ENCODE assay signal across 9 mouse cellular contexts in the genomic region with DNA sequence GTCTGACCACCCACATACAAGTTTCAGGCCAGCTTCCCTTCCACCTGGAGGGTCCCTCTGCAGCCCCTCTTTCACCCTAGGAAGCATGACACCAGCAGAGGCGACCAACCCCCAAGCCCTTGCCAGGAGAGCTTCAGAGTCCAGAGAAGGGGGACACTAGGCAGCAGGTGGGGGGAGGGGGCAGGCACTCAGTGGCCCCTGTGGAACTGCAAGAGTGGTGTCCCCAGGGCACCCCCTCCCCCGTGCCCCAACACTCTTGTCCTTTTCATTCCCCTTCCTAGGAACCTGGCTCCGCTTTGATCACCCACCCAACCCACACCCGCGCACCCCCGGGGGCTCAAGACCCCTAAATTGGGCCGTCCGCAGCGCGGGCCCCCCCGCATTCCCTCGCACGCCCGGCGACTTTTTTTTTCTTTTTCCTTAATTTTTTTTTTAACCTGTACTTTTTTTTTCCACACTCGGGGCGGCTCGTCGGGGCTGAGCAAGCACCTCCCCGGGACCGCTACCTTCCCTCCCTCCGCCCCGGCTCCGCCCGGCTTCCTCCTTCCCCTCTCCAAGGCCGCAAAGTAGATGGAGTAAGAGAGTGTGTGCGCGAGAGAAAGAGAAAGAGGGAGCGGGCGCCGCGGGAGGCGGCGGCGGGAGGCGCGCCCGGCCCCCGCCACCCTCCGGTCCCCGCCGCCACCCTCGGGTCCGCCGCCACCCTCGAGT. TPM values are rescaled to one million over a fixed set of nuclear protein-coding genes. Genes with fewer than 3 reads are reported as not detected.
DNase-seq lines count a peak whose midpoint lies in the region; ATAC-seq lines count a peak whose summit lies in the region.
"Had no signal": no experiment of that assay in that cellular context is flagged by ENCODE, and none has a peak within 500 bp of the region (broad histone marks: within the 10 kb centered on the region; RNA-seq: fewer than 3 reads in every experiment).

No protein-coding gene starts in this region.

- DNase-seq in heart, adult 18-20 months, result peak; percentile 8 to 56
- no peak for DNase-seq in heart, postnatal 25 days (ENCODE audit: low spot score)
- peak; percentile 89 for DNase-seq in adrenal gland, adult 2 months
- DNase-seq in embryonic facial prominence, embryonic 11.5 days (ENCODE audit: low spot score), result peak; percentile 47
- DNase-seq in hindbrain, embryonic 11.5 days (ENCODE audit: low spot score), result peak; percentile 34
- DNase-seq in liver, result peak; percentile 49
- peak; percentile 30 to 66 for DNase-seq in urinary bladder, postnatal 4 days (ENCODE audit: low spot score in 2 of 2)

- H3K36me3 ChIP-seq in embryonic facial prominence, embryonic 11.5 days (replicated peaks; ENCODE audit: control insufficient read depth, insufficient read depth, low read depth, low read length), result no peaks in the 10 kb centered on the region
- no peaks in the 10 kb centered on the region for H3K36me3 ChIP-seq in hindbrain, embryonic 11.5 days (ENCODE audit: control insufficient read depth, insufficient read depth, low read length)
- H3K36me3 ChIP-seq in midbrain, embryonic 13.5 days, result peaks cover 5% of the 10 kb centered on the region; the same call in 1 of the 2 replicates

- WGBS in embryonic facial prominence, embryonic 11.5 days, result 2% methylated on average over 25 of the region's 46 CpGs
- 1% methylated on average over 32 of the region's 46 CpGs for whole genome bisulfite sequencing in hindbrain, embryonic 11.5 days
- WGBS in midbrain, embryonic 13.5 days, result 1% methylated on average over 15 of the region's 46 CpGs

- H3K27ac ChIP-seq in embryonic facial prominence, embryonic 11.5 days (replicated peaks; ENCODE audit: low read depth, low read length), result peak overlapping the region; percentile 75
- H3K27ac ChIP-seq in hindbrain, embryonic 11.5 days (ENCODE audit: low read depth, low read length), result peak overlapping the region; percentile 63; the same call in 1 of the 2 replicates
- H3K27ac ChIP-seq in midbrain, embryonic 13.5 days, result peak overlapping the region; percentile 88

- peak overlapping the region; percentile 84 for H3K9ac ChIP-seq in embryonic facial prominence, embryonic 11.5 days (replicated peaks; ENCODE audit: low read length)
- peak overlapping the region; percentile 83 for H3K9ac ChIP-seq in hindbrain, embryonic 11.5 days (ENCODE audit: low read depth, low read length)
- H3K9ac ChIP-seq in midbrain, embryonic 13.5 days (replicated peaks), result peak overlapping the region; percentile 81

- peak; percentile 57 for ATAC-seq in embryonic facial prominence, embryonic 11.5 days (replicated peaks; ENCODE audit: insufficient number of reproducible peaks, low FRiP score, low TSS enrichment, low read depth)
- ATAC-seq in hindbrain, embryonic 11.5 days (ENCODE audit: low FRiP score), result peak; percentile 70
- peak; percentile 82 for ATAC-seq in midbrain, embryonic 13.5 days

- peak overlapping the region; percentile 90 for H3K4me2 ChIP-seq in embryonic facial prominence, embryonic 11.5 days (ENCODE audit: low read depth, low read length)
- peak overlapping the region; percentile 84 for H3K4me2 ChIP-seq in hindbrain, embryonic 11.5 days (replicated peaks; ENCODE audit: low read depth, low read length)
- H3K4me2 ChIP-seq in midbrain, embryonic 13.5 days (replicated peaks), result peak overlapping the region; percentile 77

- no peaks in the 10 kb centered on the region for H3K27me3 ChIP-seq in embryonic facial prominence, embryonic 11.5 days (ENCODE audit: control insufficient read depth, insufficient read depth, low read length)
- H3K27me3 ChIP-seq in hindbrain, embryonic 11.5 days (ENCODE audit: control insufficient read depth, insufficient read depth, low read length), result 0 out of 2 replicates have a peak, but pooled peaks cover 3% of the 10 kb centered on the region
- H3K27me3 ChIP-seq in midbrain, embryonic 13.5 days, result peaks cover 19% of the 10 kb centered on the region

- intact Hi-C loops in heart, postnatal 25 days (cut with DNase I), result loop anchor here (10.0 kb wide), 1 partner anchor 227 kb away; a partner anchor contains a TSS

- H3K4me1 ChIP-seq in embryonic facial prominence, embryonic 11.5 days (ENCODE audit: control insufficient read depth, insufficient read depth, low read length), result no peaks in the 10 kb centered on the region
- no peaks in the 10 kb centered on the region for H3K4me1 ChIP-seq in hindbrain, embryonic 11.5 days (replicated peaks; ENCODE audit: control insufficient read depth, insufficient read depth, low read length)
- peaks cover 11% of the 10 kb centered on the region for H3K4me1 ChIP-seq in midbrain, embryonic 13.5 days (replicated peaks)

- no peaks in the 10 kb centered on the region for H3K9me3 ChIP-seq in embryonic facial prominence, embryonic 11.5 days (replicated peaks; ENCODE audit: control insufficient read depth, low read length)
- no peaks in the 10 kb centered on the region for H3K9me3 ChIP-seq in hindbrain, embryonic 11.5 days (ENCODE audit: control insufficient read depth, low read length)
- H3K9me3 ChIP-seq in midbrain, embryonic 13.5 days, result 0 out of 2 replicates have a peak, but pooled peaks cover 2% of the 10 kb centered on the region

- peak overlapping the region; percentile 81 for H3K4me3 ChIP-seq in embryonic facial prominence, embryonic 11.5 days (ENCODE audit: low read depth, low read length)
- H3K4me3 ChIP-seq in hindbrain, embryonic 11.5 days (ENCODE audit: low read depth, low read length), result peak overlapping the region; percentile 78
- H3K4me3 ChIP-seq in midbrain, embryonic 13.5 days (replicated peaks), result peak overlapping the region; percentile 81

RNA-seq across cellular contexts. Expression of a gene that starts 0.7 kb away (rescaled TPM):
- total RNA-seq in heart, adult 18-20 months (2021), result 1 to 10 TPM; 3.9 to 4.9 TPM
- 1 to 10 TPM; 4.1 to 4.6 TPM for total RNA-seq in heart, postnatal 25 days (2021)
- 1 to 10 TPM; 5.9 to 7.2 TPM for total RNA-seq in adrenal gland, adult 2 months (2021)
- polyA plus RNA-seq in adrenal gland, adult 2 months (2012; rRNA removed), result 1.5 and 1.6 TPM in 2 replicates
- polyA plus RNA-seq in embryonic facial prominence, embryonic 11.5 days (2014; fragmentation: Nextera tagmentation; extraction: Ambion mirVana), result 5.9 and 7.1 TPM in 2 replicates
- 6.0 and 6.4 TPM in 2 replicates for polyA plus RNA-seq in hindbrain, embryonic 11.5 days (2014; fragmentation: Nextera tagmentation; extraction: Ambion mirVana)
- 7.2 and 7.9 TPM in 2 replicates for polyA plus RNA-seq in midbrain, embryonic 13.5 days (2015; fragmentation: Nextera tagmentation; extraction: Ambion mirVana)
- total RNA-seq: MEL had no signal
